Mouse (Mus musculus) large intestine, adult 2 months (tissue): Measurements from ENCODE around the gene Trim7. TPM values are rescaled to one million over a fixed set of nuclear protein-coding genes. Genes with fewer than 3 reads are reported as not detected.
"Not testable (repeated sequence)": the region's sequence is repeated elsewhere in the genome, so short reads cannot be mapped to it uniquely, and the experiment has no call there.

Experiments
- DNase-seq: peaks from one replicate; pipeline ENCODE4 v3.0.0-alpha.2; 2012; ENCODE audit warnings: low read depth, low spot score
- WGBS: fragments of 180-500 bp; shearing (Covaris S2); methylation state at CpG from one replicate; pipeline ENCODE4 v1.1.7; 2018; 5-methylcytosine and 5-hydroxymethylcytosine counted together
- polyA plus RNA-seq: library from polyadenylated mRNA; depleted of rRNA; stranded (reverse); fragments of >200 nt; gene quantifications from 2 replicates; pipeline ENCODE4 v1.2.3, GENCODE M21; 2012; rRNA removed

Gene Trim7
- polyA plus RNA-seq, 1 experiment = 6.8 TPM

DNA sequence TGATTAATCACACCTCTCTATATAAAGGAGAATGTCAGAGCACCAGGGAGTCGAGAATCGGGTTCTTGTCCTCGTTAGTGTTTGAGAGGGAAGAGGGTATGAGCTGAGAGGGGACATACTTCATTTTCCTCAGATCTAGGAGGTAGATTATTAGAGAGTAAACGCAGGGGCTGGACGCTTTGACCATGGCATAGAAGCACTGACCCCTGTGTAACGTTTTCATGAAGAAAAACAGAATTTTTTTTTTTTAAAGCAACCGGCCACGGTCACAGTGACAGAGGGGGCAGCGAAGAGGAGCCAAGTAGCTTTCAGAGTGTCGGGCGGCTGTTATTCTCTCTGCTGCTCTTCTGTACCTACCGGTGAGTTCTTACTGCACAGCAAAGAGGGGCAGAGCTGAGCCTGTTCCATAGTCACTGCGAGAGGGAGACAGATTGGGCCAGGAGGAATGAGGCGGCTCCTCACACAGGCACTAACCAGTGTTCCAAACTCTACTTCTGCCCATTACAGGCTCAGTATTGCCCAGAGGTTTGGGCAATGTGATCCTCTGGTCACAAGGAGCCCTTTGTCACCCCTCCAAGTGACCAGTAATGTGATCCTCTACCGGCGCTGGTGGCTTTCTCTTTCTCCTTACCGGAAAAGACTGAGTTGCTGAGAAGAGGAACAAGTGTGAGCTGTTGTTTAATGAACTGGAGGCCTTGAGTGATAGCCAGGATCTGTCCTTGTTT lies 46.0 kb downstream of the Trim7 start:
- WGBS = 1% methylated on average over 17 of the region's 17 CpGs
- DNase-seq = no peak

DNA sequence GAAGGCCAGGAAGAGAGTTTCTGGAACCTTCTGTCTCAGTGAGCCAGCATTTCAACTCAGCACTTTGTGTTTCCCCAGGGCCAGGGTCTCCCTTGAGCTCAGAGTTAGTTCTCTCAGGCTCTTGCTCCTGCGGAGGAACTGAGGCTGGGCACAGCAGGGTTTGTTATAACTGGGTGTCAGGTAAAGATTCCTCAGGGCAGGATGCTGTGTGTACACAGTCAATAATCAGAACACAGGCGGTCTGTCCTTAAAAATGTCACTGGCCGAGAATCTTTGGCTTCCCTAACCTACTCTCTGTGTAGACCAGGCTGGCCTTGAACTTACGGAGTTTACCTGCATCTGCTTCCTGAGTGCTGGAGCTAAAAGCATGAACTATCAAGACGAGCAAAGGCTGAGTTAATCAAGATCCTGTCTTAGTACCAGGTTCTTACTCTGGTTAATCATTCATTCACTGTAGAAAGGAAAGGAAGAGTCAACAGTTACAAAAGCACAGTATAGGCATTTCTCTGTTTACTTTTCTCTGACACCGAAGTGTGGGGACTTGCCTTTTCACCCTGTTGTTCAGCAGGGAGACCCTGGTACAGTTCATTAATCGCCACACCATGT lies 46.9 kb downstream of the Trim7 start:
- no peak for DNase-seq
- WGBS = 33% methylated on average over 7 of the region's 7 CpGs

DNA sequence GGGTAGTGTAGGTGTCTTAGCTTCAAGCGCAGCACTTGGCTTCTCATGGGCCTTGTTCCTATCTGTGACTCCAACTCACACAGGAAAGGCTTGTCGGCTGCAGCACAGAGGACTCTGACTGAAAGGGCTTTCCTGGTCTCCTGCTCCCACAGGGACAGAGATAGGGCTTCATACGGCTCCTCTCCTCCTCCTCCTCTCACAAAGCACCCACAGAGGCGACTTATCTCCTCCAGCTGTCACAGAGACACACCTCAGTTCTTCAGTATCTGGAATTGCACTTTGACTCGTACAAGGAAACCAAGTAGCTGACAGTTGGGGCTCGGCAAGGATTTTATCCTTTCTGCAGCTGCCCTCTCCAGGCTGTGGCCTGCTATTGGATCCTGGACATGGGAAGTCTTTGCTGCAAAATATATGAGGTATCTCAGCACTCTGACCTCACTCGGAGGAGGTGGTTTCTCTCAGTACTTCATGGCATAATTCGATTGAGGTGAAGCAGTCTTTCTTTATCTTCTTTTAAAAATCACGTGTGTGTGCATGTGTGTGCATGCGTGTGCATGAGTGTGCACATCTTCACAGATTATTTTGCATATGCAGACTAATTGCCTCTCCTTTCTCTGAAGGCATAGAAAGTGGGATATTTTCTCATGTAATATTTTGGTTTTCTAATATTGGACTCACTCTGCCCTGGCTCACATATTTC lies 47.8 kb downstream of the Trim7 start:
- 29% methylated on average over 10 of the region's 10 CpGs for WGBS
- DNase-seq = no peak

DNA sequence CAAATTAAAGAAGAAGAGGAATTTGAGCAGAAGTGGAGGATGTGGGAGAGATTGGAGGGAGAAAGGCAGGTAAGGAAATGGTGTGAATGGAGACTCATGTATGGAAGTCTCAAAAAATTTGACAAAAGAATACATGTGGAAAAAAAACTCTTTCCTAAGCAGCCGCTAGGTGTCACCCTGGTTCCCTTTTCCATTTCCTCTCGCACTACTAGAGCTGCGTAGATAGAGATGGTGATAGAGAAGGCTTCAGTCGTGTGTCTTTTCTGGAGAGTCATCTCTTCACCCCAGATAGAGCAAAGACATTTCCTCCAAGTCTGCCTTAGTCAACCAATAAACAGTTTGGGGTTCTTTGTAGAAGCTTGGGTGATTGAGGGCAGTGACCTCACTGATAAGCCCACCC lies 48.5 kb downstream of the Trim7 start:
- under 1% methylated on average over 4 of the region's 4 CpGs for WGBS
- DNase-seq = no peak

DNA sequence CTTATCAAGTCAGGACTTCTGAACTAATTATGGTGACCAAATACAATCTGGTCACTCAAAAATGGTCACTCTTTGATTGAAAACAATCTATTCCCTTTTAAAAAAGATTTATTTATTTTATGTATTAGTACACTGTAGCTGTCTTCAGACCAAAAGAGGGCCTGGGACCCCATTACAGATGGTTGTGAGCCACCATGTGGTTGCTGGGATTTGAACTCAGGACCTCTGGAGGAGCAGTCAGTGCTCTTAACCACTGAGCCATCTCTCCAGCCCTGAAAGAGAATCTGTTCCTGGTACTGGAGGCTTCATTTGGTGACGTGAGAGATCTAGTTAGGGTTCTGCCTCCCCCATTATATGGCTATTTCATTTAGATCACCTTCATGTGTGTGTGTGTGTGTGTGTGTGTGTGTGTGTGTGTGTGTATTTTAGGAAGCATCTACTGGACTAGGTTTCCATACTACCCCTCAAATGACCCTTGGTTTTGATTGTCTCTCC lies 49.5 kb downstream of the Trim7 start:
- WGBS = 94% methylated on average over 1 of the region's 1 CpGs
- DNase-seq = not testable (repeated sequence)

DNA sequence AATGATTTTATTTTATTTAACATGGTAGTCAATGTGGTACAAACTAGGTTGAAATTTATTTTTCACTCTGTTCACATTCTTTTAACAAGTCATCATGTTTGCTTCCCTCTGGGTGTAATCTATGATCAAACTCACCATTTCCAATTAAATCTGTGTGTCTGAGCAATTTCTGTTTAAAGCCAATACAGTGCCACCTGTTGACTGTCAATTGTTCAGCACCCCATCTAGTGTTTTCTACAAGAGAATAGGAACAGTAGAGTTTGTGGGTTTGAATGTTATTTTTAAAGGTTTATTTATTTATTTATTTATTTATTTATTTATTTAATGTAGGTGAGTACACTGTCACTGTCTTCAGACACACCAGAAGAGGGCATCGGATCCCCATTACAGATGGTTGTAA lies 50.7 kb downstream of the Trim7 start:
- WGBS = 97% methylated on average over 1 of the region's 1 CpGs
- no peak for DNase-seq

DNA sequence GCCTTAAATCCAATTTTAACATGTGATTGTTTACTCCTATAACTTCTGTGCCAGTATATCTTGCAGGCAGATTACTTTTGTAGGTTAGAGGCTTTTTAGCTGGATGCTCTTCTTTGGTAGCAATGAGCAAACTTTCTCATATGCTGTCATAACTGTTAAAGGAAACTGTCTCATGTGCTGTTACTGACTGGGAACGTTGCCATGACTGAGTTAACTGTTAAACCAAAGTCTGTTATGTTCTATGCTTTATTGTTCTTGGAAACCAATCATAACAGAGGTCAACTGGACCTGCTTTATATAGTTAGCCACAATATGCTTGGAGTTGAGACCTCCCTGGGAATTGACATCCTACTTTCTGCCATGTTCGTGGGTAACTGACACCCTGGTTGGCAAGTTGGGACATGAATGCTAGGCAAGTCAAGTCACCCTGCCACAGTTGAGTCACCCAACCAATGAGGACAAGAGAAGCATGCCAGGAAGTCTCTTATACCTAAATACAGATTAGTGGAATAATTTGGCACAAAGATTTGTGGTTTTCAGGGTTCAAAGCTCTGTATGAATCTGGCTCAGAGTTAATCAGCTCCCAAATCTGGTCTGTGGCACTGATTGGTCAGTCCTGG lies 73.0 kb downstream of the Trim7 start:
- DNase-seq = peak; percentile 85
- WGBS = 17% methylated on average over 2 of the region's 2 CpGs

DNA sequence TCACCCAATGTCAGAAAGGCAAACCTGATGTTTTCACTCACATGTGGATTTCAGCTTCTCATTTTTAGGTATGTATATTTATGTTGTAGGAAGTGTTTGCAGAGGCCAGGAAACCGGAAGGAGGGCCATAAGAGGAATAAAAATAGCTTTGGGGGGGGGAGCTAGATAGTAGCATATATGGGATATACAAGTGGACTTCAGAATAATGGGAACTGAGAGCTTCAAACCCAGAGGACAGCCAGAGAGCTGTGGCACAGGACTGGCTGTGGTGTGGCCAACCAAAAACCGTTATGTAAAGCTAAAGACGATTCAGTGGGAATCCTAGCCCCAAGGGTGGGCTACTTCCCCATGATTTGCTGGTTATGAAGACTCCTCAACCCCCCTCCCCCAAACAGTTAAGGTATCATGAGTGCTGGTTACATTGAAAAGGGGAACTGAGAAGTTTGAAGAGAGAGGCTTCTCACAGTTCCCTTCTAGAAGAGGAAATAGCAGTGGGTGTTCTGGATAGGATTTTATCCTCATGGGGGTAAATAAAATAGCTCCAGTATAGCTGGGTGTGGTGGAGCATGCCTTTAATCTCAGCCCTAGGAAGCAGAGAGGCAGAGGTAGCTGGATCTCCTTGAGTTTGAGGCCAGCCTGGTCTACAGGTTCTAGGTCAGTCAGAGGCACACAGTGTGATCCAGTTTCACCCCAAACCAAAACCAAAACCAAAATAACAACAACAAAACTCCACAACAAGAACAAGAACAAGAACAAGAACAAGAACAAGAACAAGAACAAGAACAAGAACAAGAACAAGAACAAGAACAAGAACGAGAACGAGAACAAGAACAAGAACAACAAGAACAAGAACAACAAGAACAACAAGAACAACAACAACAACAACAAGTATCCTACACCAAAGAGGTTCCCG lies 75.0 kb downstream of the Trim7 start:
- WGBS = 78% methylated on average over 6 of the region's 6 CpGs
- DNase-seq = not testable (repeated sequence)

DNA sequence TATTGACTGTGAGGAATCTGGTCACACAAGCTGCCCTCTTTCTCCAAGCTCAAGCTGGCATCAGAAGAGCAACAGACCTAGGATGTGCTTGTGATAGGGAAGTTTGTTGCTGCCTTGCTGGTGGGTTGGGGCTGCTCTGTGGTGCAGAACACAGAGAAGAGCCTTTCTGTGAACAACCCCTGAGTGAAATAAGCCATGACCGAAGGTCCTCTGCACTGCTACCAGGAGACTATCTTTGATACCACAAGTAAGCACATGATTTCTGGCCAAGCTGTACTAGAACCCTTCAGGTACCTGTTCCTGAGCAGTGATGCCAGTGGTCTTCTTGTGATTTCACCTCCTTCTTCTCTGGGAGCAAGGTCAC lies 75.6 kb downstream of the Trim7 start:
- 88% methylated on average over 1 of the region's 1 CpGs for WGBS
- not testable (repeated sequence) for DNase-seq

Other genes starting within 250 kb of the Trim7 start
- gene Rack1, start 25.8 kb upstream of the Trim7 start, polyA plus RNA-seq = 2,247 and 2,324 TPM in 2 replicates
- 19.9 and 22.6 TPM in 2 replicates for gene Trim41, start 8.8 kb upstream of the Trim7 start, polyA plus RNA-seq
- 7.6 and 7.9 TPM in 2 replicates for gene Gm12184, start 515 bp downstream of the Trim7 start, polyA plus RNA-seq
- 26.2 and 26.6 TPM in 2 replicates for gene Irgm1, start 45.5 kb downstream of the Trim7 start, polyA plus RNA-seq
- gene Gm5431, start 76.1 kb downstream of the Trim7 start, polyA plus RNA-seq = 3.3 and 8.2 TPM in 2 replicates
- 51.6 and 64.4 TPM in 2 replicates for gene Psme2b, start 120.0 kb downstream of the Trim7 start, polyA plus RNA-seq
- gene Olfr56, start 152.7 kb downstream of the Trim7 start, polyA plus RNA-seq = 0.63 and 1.6 TPM in 2 replicates
- gene 9930111J21Rik1, start 153.3 kb downstream of the Trim7 start, polyA plus RNA-seq = 0.86 and 2.9 TPM in 2 replicates
- 0.27 and 1.3 TPM in 2 replicates for gene Gm12185, start 166.1 kb downstream of the Trim7 start, polyA plus RNA-seq
- 2.7 and 3.4 TPM in 2 replicates for gene Tgtp1, start 168.0 kb downstream of the Trim7 start, polyA plus RNA-seq
- 0.42 and 1.9 TPM in 2 replicates for gene 9930111J21Rik2, start 225.1 kb downstream of the Trim7 start, polyA plus RNA-seq
- 20.1 and 21.4 TPM in 2 replicates for gene Tgtp2, start 238.1 kb downstream of the Trim7 start, polyA plus RNA-seq